Mouse (Mus musculus): ENCODE results near the gene Ffar3.

- no peak for TF ChIP-seq CTCF (conservative IDR thresholded peaks at IDR 0.05; ENCODE audit: insufficient read depth, insufficient read length, low read depth, low read length)
- TF ChIP-seq POLR2A (IDR thresholded peaks at IDR 0.05; ENCODE audit: low read depth, low read length), result no peak
Measured at GRCm38 (mm10) chr7:30823675-30824074, 32.3 kb downstream of the Ffar3 start, which contains the start of gene Ffar2.

Measured in kidney, adult 2 months (tissue).